Mouse (Mus musculus): Measurements from ENCODE around the gene Scd3. TPM values are rescaled to one million over a fixed set of nuclear protein-coding genes. Genes with fewer than 3 reads are reported as not detected.
"Not testable (repeated sequence)": the region's sequence is repeated elsewhere in the genome, so short reads cannot be mapped to it uniquely, and the experiment has no call there.

The Scd3 gene
- total RNA-seq, 2 experiments from 2014 or later, result not detected

- intact Hi-C loops (cut with DNase I), result no loop called here
- DNase-seq (ENCODE audit: low spot score), result peak; percentile 24
Measured at GRCm38 (mm10) chr19:44265300-44265699, 62.2 kb downstream of the Scd3 start.

GRCm38 (mm10) chr19:44265911-44266337 lies 62.9 kb downstream of the Scd3 start:
- intact Hi-C loops (cut with DNase I), result no loop called here
- DNase-seq (ENCODE audit: low spot score), result no peak

GRCm38 (mm10) chr19:44266458-44266823 lies 63.4 kb downstream of the Scd3 start:
- no peak for DNase-seq (ENCODE audit: low spot score)
- intact Hi-C loops (cut with DNase I), result no loop called here

- intact Hi-C loops (cut with DNase I), result no loop called here
- DNase-seq (ENCODE audit: low spot score), result peak; percentile 85
Measured at GRCm38 (mm10) chr19:44266824-44267498, 63.9 kb downstream of the Scd3 start.

DNA sequence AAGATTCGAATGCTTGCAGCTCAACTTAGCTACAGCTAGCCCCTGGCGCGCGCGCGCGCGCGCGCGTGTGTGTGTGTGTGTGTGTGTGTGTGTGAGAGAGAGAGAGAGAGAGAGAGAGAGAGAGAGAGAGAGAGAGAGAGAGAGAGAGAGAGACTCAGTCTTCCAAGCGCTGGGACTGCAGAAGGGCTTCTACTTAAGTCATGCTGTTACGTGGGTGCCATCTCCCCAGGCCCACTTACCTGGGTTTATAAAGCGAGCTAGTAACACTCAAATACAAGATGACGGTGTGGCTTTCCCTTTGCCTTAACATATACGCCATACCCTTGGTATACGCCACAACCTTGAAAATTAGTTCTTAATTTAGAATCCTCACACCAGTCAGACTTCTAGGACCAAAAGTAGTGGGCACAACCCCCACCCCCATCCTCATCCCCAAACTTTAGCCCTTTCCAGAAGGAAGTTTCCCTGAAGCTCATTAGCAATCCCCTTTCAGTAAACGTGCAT lies 64.5 kb downstream of the Scd3 start:
- DNase-seq (ENCODE audit: low spot score), result no peak
- intact Hi-C loops (cut with DNase I), result no loop called here

GRCm38 (mm10) chr19:44273711-44274110 lies 70.6 kb downstream of the Scd3 start:
- DNase-seq (ENCODE audit: low spot score), result no peak
- intact Hi-C loops (cut with DNase I), result no loop called here

GRCm38 (mm10) chr19:44274452-44274851 lies 71.4 kb downstream of the Scd3 start:
- intact Hi-C loops (cut with DNase I), result no loop called here
- no peak for DNase-seq (ENCODE audit: low spot score)

DNA sequence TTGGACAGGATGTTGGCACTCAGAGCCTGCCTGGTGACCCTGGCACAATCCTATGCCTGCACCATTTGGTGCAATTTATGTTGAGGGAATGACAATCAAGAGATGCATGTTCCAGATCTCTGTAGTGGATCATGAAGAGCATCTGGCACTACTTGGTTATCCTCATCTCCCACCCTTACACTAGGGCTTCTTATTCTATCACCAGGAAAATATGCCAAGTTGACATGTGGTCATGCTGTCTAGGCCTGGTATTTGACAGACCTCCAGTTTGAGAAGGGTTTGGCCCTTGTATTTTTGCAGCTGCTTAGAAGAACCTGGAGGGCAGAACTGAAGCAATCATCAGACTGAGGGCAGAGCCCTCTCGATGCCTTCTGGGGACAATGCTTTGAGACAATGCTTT lies 72.3 kb downstream of the Scd3 start:
- intact Hi-C loops (cut with DNase I), result no loop called here

DNA sequence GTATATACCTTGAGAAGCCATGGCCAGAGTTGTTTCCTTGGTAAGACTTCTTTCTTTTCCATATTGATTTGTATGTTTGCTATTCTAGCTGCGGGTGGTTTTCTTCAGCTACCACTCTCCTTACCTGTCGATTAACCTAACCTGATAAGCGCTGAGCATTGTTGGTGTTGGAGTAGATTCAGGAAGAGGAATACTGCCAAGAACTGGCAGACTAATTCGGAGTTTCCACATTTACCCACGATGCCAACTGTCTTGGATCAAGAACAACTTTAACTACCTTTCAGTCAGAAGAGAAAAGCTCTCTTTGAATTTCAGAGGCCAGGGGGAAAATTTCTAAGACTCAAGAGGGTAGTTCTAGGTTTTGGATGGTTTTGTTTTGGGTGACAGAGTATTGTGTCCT lies 73.8 kb downstream of the Scd3 start:
- intact Hi-C loops (cut with DNase I), result no loop called here

More for the DNA sequence above, 72.3 kb downstream of the Scd3 start:
- no peak for DNase-seq (ENCODE audit: low spot score)

GRCm38 (mm10) chr19:44277931-44278330 lies 74.9 kb downstream of the Scd3 start:
- DNase-seq (ENCODE audit: low spot score), result no peak
- intact Hi-C loops (cut with DNase I), result no loop called here

More for the DNA sequence above, 73.8 kb downstream of the Scd3 start:
- DNase-seq (ENCODE audit: low spot score), result no peak

GRCm38 (mm10) chr19:44280755-44281154 lies 77.7 kb downstream of the Scd3 start:
- DNase-seq (ENCODE audit: low spot score), result no peak
- intact Hi-C loops (cut with DNase I), result no loop called here

- intact Hi-C loops (cut with DNase I); DNase-seq (ENCODE audit: low spot score): not testable (repeated sequence)
Measured at GRCm38 (mm10) chr19:44281825-44282447, 78.9 kb downstream of the Scd3 start.

- no peak for DNase-seq (ENCODE audit: low spot score)
- intact Hi-C loops (cut with DNase I), result no loop called here
Measured at GRCm38 (mm10) chr19:44282534-44283156, 79.6 kb downstream of the Scd3 start.

- no peak for DNase-seq (ENCODE audit: low spot score)
- intact Hi-C loops (cut with DNase I), result no loop called here
Measured at GRCm38 (mm10) chr19:44283157-44284024, 80.3 kb downstream of the Scd3 start.

GRCm38 (mm10) chr19:44284025-44284695 lies 81.1 kb downstream of the Scd3 start:
- DNase-seq (ENCODE audit: low spot score), result peak; percentile 89
- intact Hi-C loops (cut with DNase I), result no loop called here

GRCm38 (mm10) chr19:44284723-44285122 lies 81.7 kb downstream of the Scd3 start:
- DNase-seq (ENCODE audit: low spot score), result no peak
- intact Hi-C loops (cut with DNase I), result no loop called here

DNA sequence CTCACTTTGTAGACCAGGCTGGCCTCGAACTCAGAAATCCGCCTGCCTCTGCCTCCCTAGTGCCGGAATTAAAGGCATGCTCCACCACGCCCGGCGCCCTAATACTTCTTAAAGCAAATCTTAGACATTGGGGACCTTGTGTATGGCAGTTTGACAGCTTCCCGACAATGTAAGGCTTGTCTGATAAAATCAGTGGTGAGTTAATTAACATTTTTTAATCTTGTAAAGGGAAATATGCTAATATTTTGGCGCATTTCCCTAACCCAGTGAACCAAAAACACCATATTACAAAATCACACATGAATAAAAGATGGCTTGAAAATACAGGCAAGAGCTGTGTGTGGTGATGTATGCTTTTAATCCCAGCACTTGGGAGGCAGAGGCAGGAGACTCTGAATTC lies 82.5 kb downstream of the Scd3 start:
- DNase-seq (ENCODE audit: low spot score), result no peak
- intact Hi-C loops (cut with DNase I), result no loop called here

GRCm38 (mm10) chr19:44286109-44286508 lies 83.0 kb downstream of the Scd3 start:
- DNase-seq (ENCODE audit: low spot score), result no peak
- intact Hi-C loops (cut with DNase I), result no loop called here

DNA sequence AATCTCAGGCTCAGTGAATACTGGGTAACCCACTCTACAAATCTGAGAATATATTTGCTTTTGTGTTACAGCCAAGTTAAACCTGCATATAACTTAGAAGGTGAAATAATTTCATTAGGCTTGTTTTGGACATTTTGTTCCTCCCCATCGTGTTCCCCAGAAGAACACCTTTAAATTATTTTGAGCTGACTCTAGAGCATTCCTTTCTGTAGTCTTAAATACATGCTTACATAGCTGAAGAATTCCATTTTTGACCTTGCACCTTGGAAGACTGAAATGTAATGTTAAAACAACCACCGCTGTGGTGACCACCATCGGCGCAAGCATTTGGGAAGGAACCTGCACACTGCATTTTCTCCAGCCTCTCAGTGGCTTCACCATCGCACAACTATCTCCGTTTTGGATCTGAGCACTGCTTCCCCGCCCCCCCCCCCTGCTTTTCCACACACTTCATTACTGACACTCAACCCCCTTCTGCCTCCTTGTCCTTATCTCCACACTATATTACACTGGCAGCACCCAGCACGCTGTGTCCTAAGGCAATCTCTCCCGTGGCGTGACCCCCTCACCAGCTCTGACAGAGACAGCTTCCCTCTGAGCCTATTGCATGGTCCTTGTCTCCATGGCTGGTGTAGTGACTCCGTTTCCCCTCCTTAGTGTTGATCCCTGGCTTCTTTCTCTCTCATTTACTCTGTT lies 84.5 kb downstream of the Scd3 start:
- intact Hi-C loops (cut with DNase I), result no loop called here
- no peak for DNase-seq (ENCODE audit: low spot score)

Data from heart, postnatal 25 days (tissue).